Mouse (Mus musculus) cerebellum, adult 18-20 months (tissue): ENCODE measurements around the gene Mllt6.
"Not testable (repeated sequence)": the region's sequence is repeated elsewhere in the genome, so short reads cannot be mapped to it uniquely, and the experiment has no call there.

Experiments
- DNase-seq, 2 experiments: peaks; one replicate each; pipeline ENCODE4 v3.0.0; 2021

The Mllt6 gene

DNA sequence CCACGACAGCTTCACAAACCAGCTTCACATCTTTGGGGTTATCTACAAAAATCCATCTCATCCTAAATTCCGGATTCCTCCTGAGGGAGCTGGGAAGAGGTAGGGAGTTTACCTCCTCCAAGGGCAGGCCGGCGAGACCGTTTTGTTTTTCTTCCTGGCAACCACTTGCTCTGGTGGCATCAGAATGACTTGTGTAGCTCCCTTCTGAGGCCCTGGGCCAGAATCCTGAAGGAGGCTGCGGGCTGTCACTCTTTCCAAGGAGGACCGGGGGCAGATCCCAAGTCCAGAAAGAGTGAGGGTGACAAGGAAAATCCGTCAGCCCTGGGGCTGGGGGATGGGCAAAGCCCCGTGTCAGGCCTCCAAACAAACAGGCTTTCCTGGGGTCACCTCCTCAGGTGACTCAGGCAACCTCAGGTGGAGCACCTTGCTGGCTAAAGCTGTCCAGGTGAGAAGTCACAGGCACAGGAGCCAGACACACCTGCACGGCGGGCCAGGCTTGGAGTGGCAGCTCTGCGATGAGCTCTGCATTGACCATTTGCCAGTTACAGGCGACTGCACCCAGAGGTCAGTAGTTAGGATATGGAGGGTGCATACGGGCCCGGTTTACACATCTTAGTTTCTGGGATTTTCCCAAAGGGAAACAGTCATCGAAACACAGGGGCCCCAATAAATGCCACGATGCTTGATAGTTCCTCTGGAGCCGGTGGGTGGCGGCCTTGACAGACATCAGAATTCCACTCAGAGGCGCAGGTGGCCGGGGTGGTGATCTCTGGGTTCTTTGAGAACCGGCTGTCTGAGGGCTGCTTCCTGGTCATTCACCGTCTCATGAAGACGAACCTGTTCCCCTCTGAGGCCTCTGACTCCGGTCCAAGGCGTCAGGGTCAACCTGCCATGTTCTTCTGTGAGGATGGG, 54.4 kb downstream of the Mllt6 start:
- DNase-seq, result no peak

DNA sequence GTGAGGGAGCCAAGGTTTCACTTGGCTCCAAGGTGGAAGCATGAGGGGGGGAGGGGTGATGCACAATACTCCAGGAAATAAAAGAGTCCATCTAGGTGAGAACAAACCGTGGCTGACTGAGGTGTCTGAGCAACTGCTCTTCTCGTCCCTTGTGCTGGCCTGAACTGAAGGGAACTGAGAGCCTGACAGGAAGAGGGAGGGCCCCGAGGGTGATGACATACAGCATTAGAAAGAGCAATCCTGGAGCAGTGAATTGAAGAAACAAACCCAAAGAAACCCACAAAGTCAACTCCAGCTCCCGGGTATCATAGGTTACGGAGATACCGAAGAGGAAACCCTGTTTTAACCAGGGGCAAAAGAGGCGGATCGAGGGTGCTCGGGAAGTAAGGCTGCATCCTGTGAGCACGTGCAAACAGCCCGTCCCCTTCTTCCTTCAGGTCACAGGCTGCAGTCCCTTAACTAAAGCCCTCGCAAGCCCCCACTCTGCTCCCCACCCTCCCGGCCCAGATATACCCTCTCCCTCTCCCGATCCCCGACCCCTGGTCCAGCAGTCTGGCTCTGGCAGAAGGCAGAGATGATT, 55.2 kb downstream of the Mllt6 start:
- DNase-seq, result no peak

DNA sequence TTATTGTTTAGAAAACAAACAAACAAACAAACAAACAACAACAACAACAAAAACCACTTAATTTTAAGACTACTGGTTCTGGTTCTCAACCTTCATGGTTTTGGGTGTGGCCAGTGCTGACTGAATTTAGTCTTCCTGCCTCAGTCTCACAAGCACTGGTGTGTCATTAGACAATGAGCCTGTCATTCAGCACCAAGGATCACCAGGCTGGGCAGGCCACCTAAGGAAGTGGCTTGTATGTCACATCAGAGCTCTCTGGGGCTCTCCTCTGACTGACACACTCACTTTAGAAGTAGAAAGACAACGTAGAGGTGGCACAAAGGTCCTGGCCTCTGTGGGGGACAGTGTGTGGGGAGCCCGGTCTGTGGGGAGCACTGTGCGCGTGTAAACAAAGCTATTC, 55.8 kb downstream of the Mllt6 start:
- DNase-seq, result no peak

DNA sequence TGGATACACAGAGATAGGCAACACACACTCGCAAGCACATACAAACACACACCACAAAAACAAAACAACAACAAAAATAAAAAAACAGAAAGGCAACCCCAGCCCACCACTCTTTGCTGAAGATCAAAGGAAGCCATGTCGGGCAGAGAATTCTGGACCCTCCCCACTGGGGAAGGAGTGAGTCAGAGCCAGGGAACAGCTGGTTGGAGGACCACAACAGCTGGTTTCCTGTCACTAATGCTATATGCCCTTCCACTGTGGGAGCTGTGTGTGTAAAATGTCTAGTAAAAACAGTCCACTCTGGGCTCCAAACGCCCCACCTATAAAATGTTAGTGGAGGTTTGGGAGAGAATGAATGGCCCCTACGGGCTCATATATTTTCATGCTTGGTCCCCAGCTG, 58.1 kb downstream of the Mllt6 start:
- DNase-seq, result no peak

DNA sequence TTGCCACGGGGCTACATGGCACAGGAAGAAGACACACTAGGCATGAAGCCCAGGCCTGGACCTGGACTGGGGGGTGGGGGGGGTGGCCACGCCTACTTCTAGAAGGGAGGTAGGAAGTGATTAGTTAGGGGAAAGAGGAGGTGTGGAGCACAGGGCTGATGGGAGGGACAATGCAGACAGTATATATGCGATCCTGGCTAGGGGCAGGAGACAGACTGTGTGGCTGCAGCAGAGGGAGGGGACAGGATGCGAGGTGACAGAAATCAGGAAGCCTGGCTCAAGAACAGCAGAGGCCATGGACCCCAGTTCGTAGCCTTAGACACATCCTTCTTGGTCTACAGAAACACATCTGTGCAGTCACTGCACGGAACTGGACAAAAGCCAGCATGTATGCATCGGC, 60.5 kb downstream of the Mllt6 start:
- DNase-seq, result no peak

DNA sequence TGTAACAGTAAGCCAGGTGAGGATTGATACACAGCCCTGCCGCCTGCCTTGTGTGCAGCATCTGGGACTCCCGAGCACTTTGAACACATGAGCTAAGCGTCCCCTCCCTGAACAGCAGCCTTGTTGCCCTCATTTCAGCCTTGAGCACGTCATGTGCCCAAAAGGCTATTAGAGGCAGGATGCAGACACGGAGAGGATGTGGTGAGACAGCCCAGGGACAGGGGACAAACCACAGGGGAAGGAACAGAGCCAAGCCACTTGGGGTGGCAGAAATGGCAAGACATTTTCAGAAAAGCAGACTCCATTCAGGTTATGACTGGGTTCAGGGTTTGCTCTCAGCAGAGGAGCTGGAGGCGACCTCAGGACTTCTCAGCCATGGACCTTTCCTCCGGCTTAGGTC, 65.1 kb downstream of the Mllt6 start:
- DNase-seq, result no peak

DNA sequence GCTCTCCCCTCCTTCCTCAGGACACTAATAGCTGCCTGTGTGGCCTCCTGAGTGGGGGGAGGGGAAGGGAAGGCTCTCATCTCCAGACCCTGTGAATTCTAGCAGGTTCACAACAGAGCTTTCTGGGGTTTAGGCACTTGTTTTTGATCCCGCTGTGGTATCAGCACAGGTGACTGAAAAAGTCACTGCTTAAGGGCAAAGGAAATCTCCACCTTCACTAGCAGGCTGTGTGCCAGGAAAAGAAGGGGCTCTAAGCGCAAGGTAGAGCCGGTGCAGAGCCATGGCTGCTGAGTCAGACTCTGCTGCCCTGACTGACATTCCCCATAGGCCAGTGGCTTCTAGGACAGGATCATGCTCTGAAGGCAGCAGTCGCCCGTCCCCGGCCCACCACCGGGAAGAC, 65.5 kb downstream of the Mllt6 start:
- DNase-seq, result no peak

DNA sequence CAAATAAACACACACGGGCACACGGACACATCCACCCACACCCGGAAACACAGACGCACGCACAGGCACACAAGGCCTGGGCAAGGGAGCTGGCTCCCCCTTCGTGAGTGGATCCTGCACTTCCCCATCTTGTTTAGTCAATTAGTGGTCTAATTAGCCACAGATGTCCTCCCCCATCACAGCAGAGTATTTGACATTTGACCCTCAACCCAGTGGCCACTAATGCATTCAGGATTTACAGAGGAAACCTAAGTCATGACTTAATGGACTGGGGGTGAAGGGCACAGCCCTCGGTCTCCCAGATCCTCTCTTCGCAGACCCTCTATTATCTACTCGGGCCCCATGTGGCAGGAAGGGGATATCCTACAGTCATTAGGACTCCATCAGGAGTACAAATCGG, 70.5 kb downstream of the Mllt6 start:
- DNase-seq, result no peak

DNA sequence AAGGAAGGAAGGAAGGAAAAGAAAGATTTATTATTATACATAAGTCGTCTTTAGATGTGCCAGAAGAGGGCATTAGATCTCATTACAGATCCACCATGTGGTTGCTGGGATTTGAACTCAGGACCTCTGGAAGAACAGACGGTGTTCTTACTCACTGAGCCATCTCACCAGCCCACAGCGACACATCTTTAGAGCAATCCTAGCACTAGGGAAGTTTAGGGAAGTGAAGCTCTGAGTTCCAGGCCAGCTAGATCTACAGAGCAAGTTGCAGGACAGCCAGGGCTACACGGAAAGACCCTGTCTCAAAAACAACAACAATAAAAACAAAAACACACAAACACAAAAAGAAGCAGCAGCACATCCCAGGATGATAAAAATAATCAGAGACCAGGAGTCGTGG, 71.6 kb downstream of the Mllt6 start:
- DNase-seq, result not testable (repeated sequence)
